Mouse (Mus musculus): ENCODE data around the gene Mdc1. TPM values are rescaled to one million over a fixed set of nuclear protein-coding genes. Genes with fewer than 3 reads are reported as not detected.

The Mdc1 gene
- polyA plus RNA-seq, 1 experiment: 3.2 TPM

DNA sequence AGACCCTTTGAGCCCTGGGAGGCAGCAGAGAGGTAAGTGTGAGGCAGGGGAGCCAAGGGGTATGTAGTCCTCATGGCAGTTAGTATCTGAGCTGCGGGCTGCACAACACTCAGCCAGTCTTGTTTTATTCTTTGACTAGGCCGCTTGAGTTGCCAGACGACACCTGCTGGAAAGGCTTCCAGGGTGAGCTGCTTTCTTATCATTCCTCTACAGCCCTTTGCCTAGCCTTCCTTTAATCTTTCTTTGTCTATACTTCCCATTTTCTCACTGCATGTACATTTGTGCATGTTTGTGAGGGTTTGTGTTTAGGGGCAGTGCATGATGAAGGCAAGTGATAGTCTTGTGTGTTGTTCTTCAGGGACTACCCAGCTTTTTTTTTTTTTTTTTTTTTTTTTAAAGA is 9.7 kb downstream of the Mdc1 start:
- no peaks in the 10 kb centered on the region for H3K4me1 ChIP-seq (ENCODE audit: control insufficient read depth, insufficient read depth, insufficient read length, low read length)

DNA sequence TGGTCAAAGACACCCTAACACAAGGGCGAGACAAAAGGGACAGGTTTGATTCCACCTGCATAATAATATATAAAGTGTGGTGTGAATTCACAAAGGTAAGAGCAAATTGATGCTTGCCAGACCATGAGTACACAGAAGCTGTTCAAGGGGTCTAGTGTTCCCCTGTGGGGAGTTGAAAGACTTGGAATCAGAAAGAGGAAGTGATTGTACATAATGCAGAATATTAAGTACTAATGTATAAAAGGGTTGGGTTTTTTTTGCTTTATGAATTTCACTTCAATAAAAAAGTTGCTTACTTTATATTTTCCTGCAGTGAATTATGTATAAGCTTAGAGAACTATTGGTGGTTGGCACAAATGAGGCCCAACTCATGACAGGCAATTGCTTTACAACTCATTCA is 18.1 kb downstream of the Mdc1 start:
- no peak overlapping the region for H3K4me3 ChIP-seq (ENCODE audit: low read depth, low read length)

More for the DNA sequence above, 9.7 kb downstream of the Mdc1 start:
- H3K36me3 ChIP-seq (ENCODE audit: control insufficient read depth, insufficient read depth, low read length): peaks cover 33% of the 10 kb centered on the region
- TF ChIP-seq CTCF (IDR thresholded peaks at IDR 0.05; ENCODE audit: extremely low read depth, insufficient read length, insufficient replicate concordance, low read depth, low read length) (no peak), POLR2A (IDR thresholded peaks at IDR 0.05; ENCODE audit: low read depth, low read length) (no peak)
- no peak overlapping the region for H3K4me3 ChIP-seq (ENCODE audit: low read depth, low read length)
- H3K27me3 ChIP-seq (ENCODE audit: control insufficient read depth, insufficient read depth, low read length): no peaks in the 10 kb centered on the region
- no peak overlapping the region for H3K27ac ChIP-seq (ENCODE audit: insufficient read depth, low read depth, low read length)
- WGBS: 93% methylated on average over 3 of the region's 3 CpGs

DNA sequence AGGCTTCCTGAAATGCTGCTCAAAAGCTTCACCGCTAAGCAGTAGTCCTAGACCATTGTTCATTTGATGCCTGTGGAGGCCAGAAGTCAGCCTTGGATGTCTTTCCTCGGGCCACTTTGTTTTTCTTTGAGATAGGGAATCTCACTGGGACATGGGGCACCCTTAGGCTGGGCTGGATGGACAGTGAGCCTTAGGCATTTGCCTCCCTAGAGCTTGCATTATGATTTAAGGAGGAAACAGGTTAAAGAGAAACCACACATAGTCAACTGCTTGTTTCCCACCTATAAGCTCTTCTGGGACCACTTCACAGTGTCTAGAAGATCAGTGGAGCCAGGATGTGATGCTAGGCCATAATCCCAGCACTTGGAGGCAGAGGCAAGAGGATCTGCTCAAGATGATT is 18.5 kb downstream of the Mdc1 start:
- peaks cover 2% of the 10 kb centered on the region; the same call in 1 of the 2 replicates for H3K36me3 ChIP-seq (ENCODE audit: control insufficient read depth, insufficient read depth, low read length)
- 73% methylated on average over 2 of the region's 2 CpGs for WGBS
- H3K27me3 ChIP-seq (ENCODE audit: control insufficient read depth, insufficient read depth, low read length): no peaks in the 10 kb centered on the region
- TF ChIP-seq POLR2A (IDR thresholded peaks at IDR 0.05; ENCODE audit: low read depth, low read length) (no peak), CTCF (IDR thresholded peaks at IDR 0.05; ENCODE audit: extremely low read depth, insufficient read length, insufficient replicate concordance, low read depth, low read length) (no peak)
- H3K27ac ChIP-seq (ENCODE audit: insufficient read depth, low read depth, low read length): no peak overlapping the region
- peaks cover 2% of the 10 kb centered on the region; the same call in 1 of the 2 replicates for H3K4me1 ChIP-seq (ENCODE audit: control insufficient read depth, insufficient read depth, insufficient read length, low read length)
- no peak overlapping the region for H3K4me3 ChIP-seq (ENCODE audit: low read depth, low read length)

More for the DNA sequence above, 18.1 kb downstream of the Mdc1 start:
- no peak for TF ChIP-seq CTCF (IDR thresholded peaks at IDR 0.05; ENCODE audit: extremely low read depth, insufficient read length, insufficient replicate concordance, low read depth, low read length)
- TF ChIP-seq POLR2A (IDR thresholded peaks at IDR 0.05; ENCODE audit: low read depth, low read length): no peak
- no peaks in the 10 kb centered on the region for H3K27me3 ChIP-seq (ENCODE audit: control insufficient read depth, insufficient read depth, low read length)
- no peak overlapping the region for H3K27ac ChIP-seq (ENCODE audit: insufficient read depth, low read depth, low read length)
- H3K36me3 ChIP-seq (ENCODE audit: control insufficient read depth, insufficient read depth, low read length): peaks cover 2% of the 10 kb centered on the region; the same call in 1 of the 2 replicates
- H3K4me1 ChIP-seq (ENCODE audit: control insufficient read depth, insufficient read depth, insufficient read length, low read length): peaks cover 2% of the 10 kb centered on the region; the same call in 1 of the 2 replicates
- 90% methylated on average over 1 of the region's 1 CpGs for WGBS

DNA sequence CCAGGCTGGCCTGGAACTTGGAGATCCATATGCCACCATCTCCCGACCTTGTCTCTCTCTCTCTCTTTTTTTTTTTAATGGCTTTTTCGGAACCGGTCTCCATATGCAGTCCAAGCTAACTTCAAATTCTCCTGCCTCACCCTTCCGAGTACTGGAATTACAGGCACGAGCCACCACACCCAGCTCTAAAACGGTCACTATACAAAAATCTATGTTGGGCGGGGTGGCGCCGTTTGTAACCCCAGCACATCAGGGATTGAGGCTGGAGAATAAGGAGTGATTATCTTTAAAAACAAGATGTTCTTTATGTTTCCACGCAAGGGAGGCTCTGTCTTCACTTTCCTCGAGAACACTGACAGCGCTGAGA is 19.5 kb downstream of the Mdc1 start:
- no peak for TF ChIP-seq POLR2A (IDR thresholded peaks at IDR 0.05; ENCODE audit: low read depth, low read length)
- TF ChIP-seq CTCF (IDR thresholded peaks at IDR 0.05; ENCODE audit: extremely low read depth, insufficient read length, insufficient replicate concordance, low read depth, low read length): no peak
- H3K27ac ChIP-seq (ENCODE audit: insufficient read depth, low read depth, low read length): peak overlapping the region; percentile 31; the same call in 1 of the 2 replicates
- 0 out of 2 replicates have a peak, but pooled peaks cover 2% of the 10 kb centered on the region for H3K36me3 ChIP-seq (ENCODE audit: control insufficient read depth, insufficient read depth, low read length)

DNA sequence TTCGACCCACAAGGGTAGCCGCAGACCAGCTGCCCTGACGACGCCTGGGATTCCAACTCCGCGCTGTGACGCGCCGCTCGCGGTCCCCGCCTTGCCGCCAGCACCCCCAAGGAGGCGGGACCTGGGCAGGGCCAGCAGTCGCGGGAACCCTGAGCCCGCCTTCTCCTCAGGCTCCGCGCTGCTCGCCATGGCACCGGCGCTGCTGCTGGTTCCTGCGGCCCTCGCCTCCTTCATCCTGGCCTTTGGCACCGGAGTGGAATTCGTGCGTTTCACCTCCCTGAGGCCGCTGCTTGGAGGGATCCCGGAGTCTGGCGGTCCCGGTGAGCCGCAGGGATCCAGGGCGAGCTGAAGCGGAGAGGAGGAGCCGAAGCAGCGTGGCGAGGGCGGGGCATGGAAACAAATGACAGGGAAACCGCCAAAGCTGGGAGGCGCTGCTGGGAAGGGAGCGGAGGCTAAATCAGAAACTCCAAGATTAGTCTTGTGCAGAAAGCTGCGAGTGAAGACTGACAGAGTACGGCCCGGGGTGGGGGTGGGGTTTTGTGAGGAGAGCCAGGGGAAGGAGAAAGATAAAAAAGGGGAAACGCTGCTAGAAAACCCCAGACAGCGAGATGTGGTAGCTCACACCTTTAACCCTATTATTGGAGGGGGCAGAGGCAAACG is 20.0 kb downstream of the Mdc1 start, which contains the start of gene Nrm:
Nrm (plus strand) TSS at position 121 of the 660 bp plus-strand sequence.
- peak within 1 kb of the TSS; percentile 72; the same call in 1 of the 2 replicates for H3K27ac ChIP-seq (ENCODE audit: insufficient read depth, low read depth, low read length)
- H3K36me3 ChIP-seq (ENCODE audit: control insufficient read depth, insufficient read depth, low read length): 0 out of 2 replicates have a peak, but pooled peaks cover 2% of the 10 kb centered on the region
- WGBS: under 1% methylated on average over 47 of the region's 47 CpGs
- H3K4me1 ChIP-seq (ENCODE audit: control insufficient read depth, insufficient read depth, insufficient read length, low read length): peaks cover 5% of the 10 kb centered on the region; the same call in 1 of the 2 replicates
- TF ChIP-seq POLR2A (IDR thresholded peaks at IDR 0.05; ENCODE audit: low read depth, low read length) (peak; percentile 24; the same call in 1 of the 2 replicates), CTCF (IDR thresholded peaks at IDR 0.05; ENCODE audit: extremely low read depth, insufficient read length, insufficient replicate concordance, low read depth, low read length) (peak; percentile 52; the same call in 1 of the 2 replicates)
- H3K4me3 ChIP-seq (ENCODE audit: low read depth, low read length): peak within 1 kb of the TSS; percentile 85
- H3K27me3 ChIP-seq (ENCODE audit: control insufficient read depth, insufficient read depth, low read length): no peaks in the 10 kb centered on the region

More for the DNA sequence above, 19.5 kb downstream of the Mdc1 start:
- Histone ChIP-seq H3K4me3 (ENCODE audit: low read depth, low read length) (peak overlapping the region; percentile 85), H3K27me3 (ENCODE audit: control insufficient read depth, insufficient read depth, low read length) (no peaks in the 10 kb centered on the region), H3K4me1 (ENCODE audit: control insufficient read depth, insufficient read depth, insufficient read length, low read length) (peaks cover 5% of the 10 kb centered on the region; the same call in 1 of the 2 replicates)
- WGBS: 3% methylated on average over 12 of the region's 12 CpGs

DNA sequence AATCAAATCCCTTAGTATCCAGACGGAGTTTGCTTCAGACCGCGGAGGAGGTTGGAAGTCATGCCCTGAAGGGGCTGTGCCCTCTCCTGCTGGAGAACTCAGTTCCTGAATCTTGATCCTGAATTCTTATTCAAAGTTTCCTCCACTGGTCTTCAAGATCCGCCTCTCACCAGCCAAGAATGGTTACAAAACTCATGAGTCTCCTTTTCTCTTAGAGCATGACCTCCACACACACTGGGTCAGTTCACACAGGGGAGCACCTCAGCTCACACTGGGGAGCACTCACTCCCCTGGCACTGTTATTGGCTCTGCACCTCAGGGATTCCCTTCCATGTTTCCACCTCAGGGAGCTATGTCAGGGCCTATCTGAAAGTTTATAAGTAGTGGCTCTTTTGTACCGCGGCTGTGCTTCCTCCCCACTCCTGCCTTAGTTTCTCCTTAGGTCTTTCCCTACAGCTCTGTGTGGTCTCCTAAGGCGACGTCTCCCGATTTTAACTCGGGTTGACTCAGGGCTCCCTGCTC is 23.6 kb downstream of the Mdc1 start:
- 65% methylated on average over 10 of the region's 10 CpGs for WGBS
- Histone ChIP-seq H3K4me1 (ENCODE audit: control insufficient read depth, insufficient read depth, insufficient read length, low read length) (peaks cover 15% of the 10 kb centered on the region), H3K27me3 (ENCODE audit: control insufficient read depth, insufficient read depth, low read length) (no peaks in the 10 kb centered on the region), H3K36me3 (ENCODE audit: control insufficient read depth, insufficient read depth, low read length) (no peaks in the 10 kb centered on the region), H3K4me3 (ENCODE audit: low read depth, low read length) (no peak overlapping the region; the same call in 1 of the 2 replicates), H3K27ac (ENCODE audit: insufficient read depth, low read depth, low read length) (peak overlapping the region; percentile 90; the same call in 1 of the 2 replicates)
- TF ChIP-seq POLR2A (IDR thresholded peaks at IDR 0.05; ENCODE audit: low read depth, low read length) (no peak), CTCF (IDR thresholded peaks at IDR 0.05; ENCODE audit: extremely low read depth, insufficient read length, insufficient replicate concordance, low read depth, low read length) (no peak)
